Mouse (Mus musculus): ENCODE measurements at regions not wholly inside any gene's neighbourhood (a gene's known extent, or its start where the extent isn't known, plus 50 kb on each side); places are given as distances from the start of the nearest gene placed in this dataset.

GRCm38 (mm10) chr1:28453469-28453868 is 326.6 kb downstream of the Gm597 start:
- in situ Hi-C loops (cut with MboI, MseI), result loop anchor here (10.0 kb wide), 1 partner anchor 1049 kb away; no protein-coding TSS in a partner anchor

- in situ Hi-C loops (cut with MboI, MseI), result no loop called here
Observed at GRCm38 (mm10) chr1:28425371-28425770, 354.7 kb downstream of the Gm597 start.
